Comparison of ENCODE assay signal across 8 mouse cellular contexts in genomic region chr2:30952457-30952823, GRCm38 (mm10). TPM values are rescaled to one million over a fixed set of nuclear protein-coding genes. Genes with fewer than 3 reads are reported as not detected.
DNase-seq lines count a peak whose midpoint lies in the region; ATAC-seq and TF ChIP-seq lines count a peak whose summit lies in the region.

No protein-coding gene starts in this region.

- H3K4me2 ChIP-seq in heart, embryonic 15.5 days: peak overlapping the region; percentile 93
- H3K4me2 ChIP-seq in hindbrain, embryonic 11.5 days (replicated peaks; ENCODE audit: low read depth, low read length): peak overlapping the region; percentile 89

- peak overlapping the region; percentile 86 for H3K27ac ChIP-seq in heart, embryonic 15.5 days
- peak overlapping the region; percentile 62 for H3K27ac ChIP-seq in MEL (ENCODE audit: control insufficient read depth, low read depth, low read length)
- peak overlapping the region; percentile 80; the same call in 1 of the 2 replicates for H3K27ac ChIP-seq in hindbrain, embryonic 11.5 days (ENCODE audit: low read depth, low read length)
- H3K27ac ChIP-seq in midbrain, embryonic 10.5 days (replicated peaks): peak overlapping the region; percentile 92

- H3K4me3 ChIP-seq in heart, embryonic 15.5 days: peak overlapping the region; percentile 95
- H3K4me3 ChIP-seq in MEL (ENCODE audit: control insufficient read depth in 1 of 2, insufficient read depth in 1 of 2, low read depth in 2 of 2, low read length in 2 of 2): peak overlapping the region; percentile 45 to 84
- H3K4me3 ChIP-seq in hindbrain, embryonic 11.5 days (ENCODE audit: low read depth, low read length): peak overlapping the region; percentile 85
- H3K4me3 ChIP-seq in midbrain, embryonic 10.5 days: peak overlapping the region; percentile 99

- TF ChIP-seq POLR2A in MEL (IDR thresholded peaks at IDR 0.05; ENCODE audit: control insufficient read depth in 1 of 2, insufficient read depth in 1 of 2, low read depth in 1 of 2, low read length in 2 of 2, poor library complexity in 1 of 2): no peak

- WGBS in heart, embryonic 15.5 days: 35% methylated on average over 5 of the region's 5 CpGs
- 35% methylated on average over 5 of the region's 5 CpGs for WGBS in hindbrain, embryonic 11.5 days
- 28% methylated on average over 5 of the region's 5 CpGs for WGBS in midbrain, embryonic 10.5 days

- H3K27me3 ChIP-seq in heart, embryonic 15.5 days: no peaks in the 10 kb centered on the region
- peaks cover 0 to 4% of the 10 kb centered on the region in 2 experiments; a peak in 3 of 4 replicates for H3K27me3 ChIP-seq in MEL (ENCODE audit: control insufficient read depth in 1 of 2, insufficient read depth in 2 of 2, low read length in 2 of 2)
- no peaks in the 10 kb centered on the region for H3K27me3 ChIP-seq in hindbrain, embryonic 11.5 days (ENCODE audit: control insufficient read depth, insufficient read depth, low read length)
- no peaks in the 10 kb centered on the region for H3K27me3 ChIP-seq in midbrain, embryonic 10.5 days (ENCODE audit: low read depth, poor library complexity, severe bottlenecking)

- no peak for TF ChIP-seq EP300 in MEL (IDR thresholded peaks at IDR 0.05; ENCODE audit: low read depth in 1 of 2, low read length in 2 of 2)

- H3K79me2 ChIP-seq in MEL (ENCODE audit: control insufficient read depth, insufficient read depth, low read length, poor library complexity): peaks cover 41% of the 10 kb centered on the region

- peak overlapping the region; percentile 95; the same call in 1 of the 2 replicates for H3K9ac ChIP-seq in heart, embryonic 15.5 days
- H3K9ac ChIP-seq in MEL (ENCODE audit: control insufficient read depth, low read depth, low read length, poor library complexity, severe bottlenecking): peak overlapping the region; percentile 67
- H3K9ac ChIP-seq in hindbrain, embryonic 11.5 days (ENCODE audit: low read depth, low read length): peak overlapping the region; percentile 45

- peaks cover 13% of the 10 kb centered on the region for H3K36me3 ChIP-seq in heart, embryonic 15.5 days
- H3K36me3 ChIP-seq in MEL (ENCODE audit: control insufficient read depth in 1 of 2, insufficient read depth in 2 of 2, low read length in 2 of 2): peaks cover 6 to 8% of the 10 kb centered on the region in 2 experiments; a peak in 2 of 4 replicates
- no peaks in the 10 kb centered on the region for H3K36me3 ChIP-seq in hindbrain, embryonic 11.5 days (ENCODE audit: control insufficient read depth, insufficient read depth, low read length)
- peaks cover 30% of the 10 kb centered on the region for H3K36me3 ChIP-seq in midbrain, embryonic 10.5 days

- H3K9me3 ChIP-seq in heart, embryonic 15.5 days (replicated peaks): no peaks in the 10 kb centered on the region
- H3K9me3 ChIP-seq in MEL (replicated peaks; ENCODE audit: insufficient read depth, low read length): no peaks in the 10 kb centered on the region
- no peaks in the 10 kb centered on the region for H3K9me3 ChIP-seq in hindbrain, embryonic 11.5 days (ENCODE audit: control insufficient read depth, low read length)
- H3K9me3 ChIP-seq in midbrain, embryonic 10.5 days (replicated peaks): no peaks in the 10 kb centered on the region

- TF ChIP-seq CTCF in MEL (IDR thresholded peaks at IDR 0.05 in 2 of 3, conservative IDR thresholded peaks at IDR 0.05 in 1 of 3; ENCODE audit: control insufficient read depth in 1 of 3, insufficient read depth in 1 of 3, low read depth in 2 of 3, low read length in 3 of 3, poor library complexity in 1 of 3, severe bottlenecking in 1 of 3): no peak

- no peak for DNase-seq in heart, adult 8-10 months (ENCODE audit: low spot score)
- no peak for DNase-seq in MEL (ENCODE audit: low read depth, low spot score)
- no peak for DNase-seq in hindbrain, embryonic 11.5 days (ENCODE audit: low spot score)
- no peak for DNase-seq in midbrain, embryonic 10.5 days (ENCODE audit: low spot score)
- no peak for DNase-seq in cerebellum, postnatal 10 days
- no peak for DNase-seq in B cell, adult 2 months
- DNase-seq in ovary, postnatal 10 days (ENCODE audit: low spot score): no peak

- peaks cover 25% of the 10 kb centered on the region for H3K4me1 ChIP-seq in heart, embryonic 15.5 days (replicated peaks)
- H3K4me1 ChIP-seq in MEL (ENCODE audit: control insufficient read depth in 1 of 2, insufficient read depth in 2 of 2, low read length in 2 of 2): peaks cover 4 to 14% of the 10 kb centered on the region in 2 experiments; a peak in 2 of 4 replicates
- H3K4me1 ChIP-seq in hindbrain, embryonic 11.5 days (replicated peaks; ENCODE audit: control insufficient read depth, insufficient read depth, low read length): peaks cover 9% of the 10 kb centered on the region; the same call in 1 of the 2 replicates
- H3K4me1 ChIP-seq in midbrain, embryonic 10.5 days: peaks cover 32% of the 10 kb centered on the region

- no peak for ATAC-seq in heart, embryonic 15.5 days (replicated peaks; ENCODE audit: insufficient number of reproducible peaks, insufficient read depth, low FRiP score, low read depth)
- no peak for ATAC-seq in hindbrain, embryonic 11.5 days (ENCODE audit: low FRiP score)

- no peak for TF ChIP-seq RAD21 in MEL (IDR thresholded peaks at IDR 0.05; ENCODE audit: low read depth, low read length)

TF ChIP-seq in MEL, 35 proteins besides CTCF, POLR2A, EP300 and RAD21:
- TF ChIP-seq NRF1 (IDR thresholded peaks at IDR 0.05; ENCODE audit: insufficient read depth, low read depth, low read length, poor library complexity, severe bottlenecking) (no peak), NELFE (IDR thresholded peaks at IDR 0.05; ENCODE audit: low read depth, low read length) (no peak), MXI1 (IDR thresholded peaks at IDR 0.05; ENCODE audit: low read depth, low read length) (no peak), POLR2AphosphoS2 (IDR thresholded peaks at IDR 0.05; ENCODE audit: low read length) (no peak), SMC3 (IDR thresholded peaks at IDR 0.05; ENCODE audit: low read depth, low read length) (no peak), CHD1 (IDR thresholded peaks at IDR 0.05; ENCODE audit: low read depth, low read length) (no peak), USF1 (IDR thresholded peaks at IDR 0.05; ENCODE audit: low read depth, low read length) (no peak), GATA1 (IDR thresholded peaks at IDR 0.05; ENCODE audit: low read depth, low read length) (no peak), ZMIZ1 (IDR thresholded peaks at IDR 0.05; ENCODE audit: low read depth, low read length) (no peak), MAFK (IDR thresholded peaks at IDR 0.05; ENCODE audit: borderline replicate concordance, low read depth, low read length) (no peak)

RNA-seq across cellular contexts. Expression of gene Tor1b, which starts 0.3 kb away (rescaled TPM):
- polyA plus RNA-seq in heart, embryonic 15.5 days (2015; fragmentation: Nextera tagmentation; extraction: Ambion mirVana): 20.4 and 25.0 TPM in 2 replicates
- total RNA-seq in heart, adult 8-10 months (2022): 10 to 100 TPM; 27.8 to 28.4 (median 28.2) TPM
- total RNA-seq in MEL (2012; rRNA removed): 26.1 and 36.9 TPM in 2 replicates
- polyA plus RNA-seq in MEL (2012; ENCODE audit: insufficient read depth in 1 of 2, insufficient read length in 2 of 2, low read depth in 1 of 2, low replicate concordance in 2 of 2, missing spikeins in 1 of 2): 10 to 100 TPM; 33.0 to 55.6 TPM
- polyA plus RNA-seq in hindbrain, embryonic 11.5 days (2014; fragmentation: Nextera tagmentation; extraction: Ambion mirVana): 18.7 and 21.5 TPM in 2 replicates
- polyA plus RNA-seq in midbrain, embryonic 10.5 days (2016; fragmentation: Nextera tagmentation; extraction: Ambion mirVana): 21.9 and 22.4 TPM in 2 replicates

RNA-seq across cellular contexts. Expression of gene Tor1a, which starts 15.3 kb away (rescaled TPM):
- 45.9 and 49.4 TPM in 2 replicates for polyA plus RNA-seq in heart, embryonic 15.5 days (2015; fragmentation: Nextera tagmentation; extraction: Ambion mirVana)
- total RNA-seq in heart, adult 8-10 months (2022): 10 to 100 TPM in 2 of 4 experiments, 1 to 10 TPM in 2; 8.3 to 14.3 (median 9.9) TPM
- 45.8 and 55.6 TPM in 2 replicates for total RNA-seq in MEL (2012; rRNA removed)
- polyA plus RNA-seq in MEL (2012; ENCODE audit: insufficient read depth in 1 of 2, insufficient read length in 2 of 2, low read depth in 1 of 2, low replicate concordance in 2 of 2, missing spikeins in 1 of 2): 10 to 100 TPM in 1 of 2 experiments, not detected in 1; 60.1 TPM
- polyA plus RNA-seq in hindbrain, embryonic 11.5 days (2014; fragmentation: Nextera tagmentation; extraction: Ambion mirVana): 73.7 and 83.5 TPM in 2 replicates
- 90.6 and 94.5 TPM in 2 replicates for polyA plus RNA-seq in midbrain, embryonic 10.5 days (2016; fragmentation: Nextera tagmentation; extraction: Ambion mirVana)

RNA-seq across cellular contexts. Expression of gene Ptges, which starts 22.8 kb away (rescaled TPM):
- polyA plus RNA-seq in heart, embryonic 15.5 days (2015; fragmentation: Nextera tagmentation; extraction: Ambion mirVana): 2.6 and 4.4 TPM in 2 replicates
- total RNA-seq in heart, adult 8-10 months (2022): 1 to 10 TPM; 1.3 to 3.1 (median 1.9) TPM
- not detected in 2 replicates for total RNA-seq in MEL (2012; rRNA removed)
- not detected for polyA plus RNA-seq in MEL (2012; ENCODE audit: insufficient read depth in 1 of 2, insufficient read length in 2 of 2, low read depth in 1 of 2, low replicate concordance in 2 of 2, missing spikeins in 1 of 2)
- polyA plus RNA-seq in hindbrain, embryonic 11.5 days (2014; fragmentation: Nextera tagmentation; extraction: Ambion mirVana): 5.5 and 5.6 TPM in 2 replicates
- 5.8 and 9.7 TPM in 2 replicates for polyA plus RNA-seq in midbrain, embryonic 10.5 days (2016; fragmentation: Nextera tagmentation; extraction: Ambion mirVana)

RNA-seq across cellular contexts. Expression of gene BC005624, which starts 29.6 kb away (rescaled TPM):
- 33.3 and 38.4 TPM in 2 replicates for polyA plus RNA-seq in heart, embryonic 15.5 days (2015; fragmentation: Nextera tagmentation; extraction: Ambion mirVana)
- 10 to 100 TPM; 20.1 to 28.3 (median 24.1) TPM for total RNA-seq in heart, adult 8-10 months (2022)
- 36.8 and 39.6 TPM in 2 replicates for total RNA-seq in MEL (2012; rRNA removed)
- polyA plus RNA-seq in MEL (2012; ENCODE audit: insufficient read depth in 1 of 2, insufficient read length in 2 of 2, low read depth in 1 of 2, low replicate concordance in 2 of 2, missing spikeins in 1 of 2): 10 to 100 TPM in 1 of 2 experiments, not detected in 1; 63.0 TPM
- 67.5 and 74.6 TPM in 2 replicates for polyA plus RNA-seq in hindbrain, embryonic 11.5 days (2014; fragmentation: Nextera tagmentation; extraction: Ambion mirVana)
- polyA plus RNA-seq in midbrain, embryonic 10.5 days (2016; fragmentation: Nextera tagmentation; extraction: Ambion mirVana): 63.3 and 71.9 TPM in 2 replicates

RNA-seq across cellular contexts. Expression of gene Usp20, which starts 29.6 kb away (rescaled TPM):
- 38.5 and 42.9 TPM in 2 replicates for polyA plus RNA-seq in heart, embryonic 15.5 days (2015; fragmentation: Nextera tagmentation; extraction: Ambion mirVana)
- 10 to 100 TPM; 53.8 to 62.3 (median 59.7) TPM for total RNA-seq in heart, adult 8-10 months (2022)
- total RNA-seq in MEL (2012; rRNA removed): 7.0 and 9.4 TPM in 2 replicates
- polyA plus RNA-seq in MEL (2012; ENCODE audit: insufficient read depth in 1 of 2, insufficient read length in 2 of 2, low read depth in 1 of 2, low replicate concordance in 2 of 2, missing spikeins in 1 of 2): 10 to 100 TPM in 1 of 2 experiments, not detected in 1; 10.8 TPM
- 14.6 and 14.8 TPM in 2 replicates for polyA plus RNA-seq in hindbrain, embryonic 11.5 days (2014; fragmentation: Nextera tagmentation; extraction: Ambion mirVana)
- polyA plus RNA-seq in midbrain, embryonic 10.5 days (2016; fragmentation: Nextera tagmentation; extraction: Ambion mirVana): 19.8 and 27.6 TPM in 2 replicates

Comparison
In these comparisons a context has a peak if more than half of its experiments do, and no peak if none do; other contexts are left out.
1. H3K9ac ChIP-seq: peak in every context shown above with its lines; median percentile 95 in heart, embryonic 15.5 days; 67 in MEL; 45 in hindbrain, embryonic 11.5 days.